Mouse (Mus musculus): ENCODE data around the gene Hs2st1.
A peak's percentile ranks its signal among the peaks of the same experiment; 100 is the strongest.

Hs2st1 gene

DNA sequence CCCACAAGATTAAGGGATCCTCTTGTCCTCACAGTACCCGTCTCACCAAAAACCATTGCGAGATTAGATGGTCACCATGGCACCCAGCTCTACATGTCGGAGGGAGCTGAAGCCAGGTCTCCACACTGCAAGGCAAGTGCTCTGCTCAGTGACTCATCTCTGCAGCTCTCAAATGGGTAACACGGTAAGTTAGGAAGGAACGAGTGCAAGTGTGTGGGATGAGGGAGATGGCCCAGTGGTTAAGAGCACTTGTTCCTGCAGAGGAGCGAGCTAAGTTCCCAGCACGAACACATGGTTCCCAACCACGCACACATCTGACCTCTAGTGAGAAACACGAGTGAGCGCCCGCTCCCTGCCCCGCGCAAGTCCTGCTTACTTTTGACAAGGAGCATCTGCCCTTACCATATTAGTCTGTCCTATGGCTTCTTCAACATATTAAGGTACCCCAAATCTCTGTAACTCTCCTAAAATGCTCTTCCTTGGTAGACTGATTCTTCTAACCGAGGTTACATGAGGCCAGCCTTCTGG lies 132.0 kb downstream of the Hs2st1 start:
- DNase-seq (ENCODE audit: low read depth, low spot score), result no peak

DNA sequence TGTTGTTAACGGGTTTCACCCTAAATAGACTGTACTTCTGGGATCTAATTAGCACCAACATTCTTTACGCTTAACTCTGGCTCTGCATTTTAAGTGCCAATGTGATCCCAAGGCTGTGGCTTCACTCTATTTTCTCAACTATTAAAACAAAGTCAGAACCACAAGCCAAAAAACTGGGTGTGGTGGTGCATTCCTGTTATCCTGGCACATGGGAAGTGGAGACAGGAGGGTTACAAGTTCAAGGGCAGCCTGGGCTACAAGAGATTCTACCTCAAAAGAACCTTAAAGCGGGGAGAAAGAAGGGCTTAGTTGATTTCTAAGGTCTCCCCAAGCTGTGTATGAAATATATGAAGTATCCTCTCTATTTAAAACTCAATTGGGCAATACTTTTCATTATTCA lies 133.9 kb downstream of the Hs2st1 start:
- DNase-seq (ENCODE audit: low read depth, low spot score), result no peak

DNA sequence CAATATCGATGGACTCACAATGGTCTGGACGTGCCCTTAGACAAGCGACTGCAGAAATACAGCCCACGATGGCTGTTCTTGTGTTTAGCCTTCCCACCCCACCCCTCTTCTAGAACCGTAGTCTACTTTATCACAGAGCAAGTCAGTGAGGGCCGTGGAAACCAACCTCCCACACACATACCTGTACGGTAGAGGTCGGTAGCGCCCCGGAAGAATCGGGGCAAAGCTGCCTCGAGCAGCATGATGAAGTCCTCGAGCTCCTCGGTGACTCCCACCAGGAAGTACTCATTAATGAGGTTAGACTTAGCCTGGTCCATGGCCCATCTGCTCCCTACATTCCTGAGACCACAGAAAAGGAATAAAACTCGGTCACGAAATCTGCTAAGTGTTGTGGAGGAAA lies 134.7 kb downstream of the Hs2st1 start:
- DNase-seq (ENCODE audit: low read depth, low spot score), result no peak

DNA sequence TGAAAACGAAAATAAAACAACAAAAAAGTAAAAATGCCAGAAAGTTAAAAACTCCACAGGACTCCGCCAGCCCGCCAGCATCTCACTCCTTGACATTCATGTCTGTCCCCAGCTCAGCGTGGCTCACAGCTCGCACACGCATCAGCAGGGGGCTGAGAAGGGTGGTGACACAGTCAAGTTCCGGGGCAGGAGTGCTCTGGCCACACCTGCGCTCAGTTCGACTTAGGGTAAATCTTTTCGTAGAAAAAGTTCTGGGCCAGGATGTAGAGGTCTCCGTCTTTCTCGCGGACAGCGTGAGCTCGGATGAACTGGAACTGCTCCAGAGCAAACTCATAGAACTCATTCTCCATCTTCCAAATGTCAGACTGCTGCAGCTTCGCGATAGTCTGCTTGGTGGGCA lies 135.7 kb downstream of the Hs2st1 start:
- DNase-seq (ENCODE audit: low read depth, low spot score), result no peak

DNA sequence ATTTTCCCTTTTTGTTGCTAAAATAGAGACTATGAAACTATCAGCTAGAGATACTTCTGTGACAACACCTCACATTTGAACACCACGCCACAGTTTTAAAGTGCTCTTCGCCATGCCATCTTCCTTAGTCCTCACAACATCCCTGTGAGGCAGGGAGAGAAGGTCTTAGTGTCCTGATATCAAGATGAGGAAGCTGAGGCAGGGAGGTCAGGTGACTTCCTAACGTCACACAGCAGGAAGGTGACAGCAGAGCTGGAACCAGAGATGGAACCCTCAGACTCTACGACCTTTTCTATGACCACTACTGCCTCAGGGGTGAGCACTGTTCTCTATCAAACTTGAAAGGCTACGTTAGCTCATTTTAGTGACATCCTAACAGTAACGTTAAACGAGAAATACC lies 136.9 kb downstream of the Hs2st1 start:
- no peak for DNase-seq (ENCODE audit: low read depth, low spot score)

DNA sequence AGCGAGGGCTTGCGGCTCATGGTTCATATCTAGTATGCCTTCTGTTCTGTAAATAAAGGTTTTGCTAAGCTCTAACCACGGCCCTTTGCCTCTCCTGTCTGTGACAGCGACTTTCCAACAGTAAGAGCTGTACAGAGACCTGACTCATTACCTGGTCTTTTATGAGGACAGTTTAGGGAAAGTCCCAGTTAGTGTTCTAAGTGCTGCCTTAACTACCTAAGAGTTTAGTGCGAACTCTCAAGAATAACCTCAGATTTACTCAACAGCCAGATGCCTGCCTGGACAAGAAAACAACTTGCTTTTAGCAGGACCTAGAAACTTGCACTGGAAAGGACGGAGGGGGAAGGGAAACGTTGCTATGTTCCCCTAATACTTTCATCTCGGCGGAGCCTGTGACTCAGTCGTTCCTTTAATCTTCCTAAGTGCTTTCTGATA lies 137.8 kb downstream of the Hs2st1 start:
- DNase-seq (ENCODE audit: low read depth, low spot score), result peak; percentile 48

DNA sequence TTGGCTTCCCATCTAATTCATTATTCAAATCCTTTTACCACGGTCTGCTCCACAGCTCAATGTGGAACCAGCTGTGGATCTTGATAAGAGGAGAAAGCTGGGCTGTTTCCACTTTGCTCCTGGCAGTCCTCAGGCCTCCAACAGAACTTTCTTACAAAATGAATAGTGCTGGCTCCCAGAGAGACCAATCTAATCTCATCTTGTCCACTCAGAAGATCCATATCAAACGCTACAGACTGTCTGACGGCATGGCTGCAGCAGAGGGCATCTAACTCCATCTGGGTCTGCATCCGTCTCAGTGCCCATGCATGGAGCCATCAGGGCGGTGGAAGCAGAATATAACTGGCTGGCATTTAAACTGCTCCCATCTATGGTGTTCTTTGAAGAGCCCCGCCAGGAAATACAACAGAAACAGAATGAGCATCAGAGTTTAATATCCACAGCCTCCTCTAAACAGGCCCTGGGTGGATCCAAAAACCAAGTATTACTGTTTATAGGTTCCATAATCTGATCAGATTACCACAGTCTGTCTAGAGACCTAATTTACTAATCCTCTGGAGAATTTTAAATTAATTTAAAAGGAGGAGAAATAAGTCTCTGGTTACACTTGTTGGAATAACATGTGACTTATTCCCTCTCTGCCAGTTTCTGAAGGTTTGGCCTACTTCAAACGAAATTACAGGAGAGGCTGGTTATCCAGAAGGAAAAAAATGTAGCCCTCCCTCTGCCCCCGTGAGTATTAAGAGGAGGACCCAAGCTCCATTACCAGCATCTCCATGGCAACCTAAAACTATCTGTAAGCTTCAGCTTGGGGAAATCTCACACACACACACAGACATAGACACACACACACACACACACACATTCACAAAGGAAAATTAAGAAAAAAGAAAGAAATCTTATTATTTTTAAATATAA lies 141.2 kb downstream of the Hs2st1 start:
- DNase-seq (ENCODE audit: low read depth, low spot score), result no peak

DNA sequence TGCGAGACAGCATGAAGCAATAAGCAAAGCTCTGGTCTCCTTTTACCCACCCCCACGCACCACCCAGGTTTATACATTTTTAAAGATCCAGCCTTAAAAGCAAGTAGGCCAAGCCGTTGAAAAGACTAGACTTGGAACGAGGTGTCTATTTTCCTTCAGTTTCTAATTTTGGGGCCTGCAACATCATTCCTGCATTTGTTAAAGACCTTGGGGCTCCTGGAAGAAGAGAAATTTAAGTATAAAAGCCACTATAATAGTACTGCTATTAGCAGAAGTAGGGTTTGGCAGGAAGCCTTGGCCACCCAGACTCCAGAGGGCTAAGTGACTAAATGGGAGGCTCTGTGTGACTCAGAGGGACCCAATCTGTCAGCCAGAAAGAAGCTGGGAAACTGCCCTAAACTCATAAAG lies 144.9 kb downstream of the Hs2st1 start:
- DNase-seq (ENCODE audit: low read depth, low spot score), result no peak

DNA sequence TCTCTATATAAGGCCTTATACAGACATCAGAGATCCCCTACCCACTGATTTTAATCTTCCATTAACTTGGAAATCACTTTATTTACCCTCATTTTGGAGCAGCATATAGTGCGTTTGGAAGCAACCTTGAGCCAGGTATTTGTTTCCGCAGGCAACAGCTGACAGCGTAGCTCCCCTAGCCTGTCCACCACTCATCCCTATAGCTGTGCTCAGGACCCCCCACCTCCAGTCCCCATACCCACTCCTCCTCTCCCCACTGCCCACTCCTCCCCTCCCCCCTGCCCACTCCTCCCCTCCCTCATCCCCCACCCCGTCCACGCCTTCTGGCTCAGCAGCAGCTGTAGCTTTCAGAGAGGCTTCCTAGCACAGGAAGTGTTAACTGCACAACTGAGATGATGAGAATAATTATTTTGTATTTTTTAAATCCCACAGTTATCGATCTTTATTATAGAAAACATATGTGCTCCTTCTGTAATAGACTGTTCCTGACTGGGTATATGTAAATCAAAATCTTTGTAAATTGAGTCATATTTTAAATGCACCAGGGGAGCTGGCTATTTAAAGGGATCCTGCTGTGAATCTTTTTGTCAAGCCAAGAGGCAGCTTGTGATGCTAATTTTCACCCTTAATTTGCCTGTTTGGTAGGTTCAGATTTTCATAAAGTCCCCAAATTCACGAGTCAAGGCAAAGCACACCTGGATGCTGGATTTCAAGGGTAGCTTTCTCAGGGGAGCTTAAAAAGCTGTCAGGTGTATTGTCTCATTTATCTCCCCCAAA lies 148.4 kb downstream of the Hs2st1 start:
- DNase-seq (ENCODE audit: low read depth, low spot score), result no peak

DNA sequence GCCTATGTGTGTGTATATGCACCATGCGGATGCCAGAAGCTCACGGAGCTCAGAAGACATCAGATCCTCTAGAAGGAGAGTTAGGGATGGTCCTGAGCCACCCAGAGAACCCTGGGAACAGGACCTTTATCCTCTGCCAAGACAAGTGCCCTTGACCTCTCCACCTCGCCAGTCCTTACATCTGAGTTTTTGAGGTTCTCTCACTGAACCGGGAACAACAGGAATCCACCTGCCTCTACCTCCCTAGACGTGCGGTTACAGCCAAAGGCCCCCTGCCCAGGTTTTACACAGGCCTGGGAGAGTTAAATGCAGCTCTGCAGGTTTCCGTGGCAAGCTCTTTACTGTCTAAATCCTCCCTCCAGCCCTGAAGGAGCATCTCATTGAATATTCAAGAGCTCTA lies 156.2 kb downstream of the Hs2st1 start:
- no peak for DNase-seq (ENCODE audit: low read depth, low spot score)

DNA sequence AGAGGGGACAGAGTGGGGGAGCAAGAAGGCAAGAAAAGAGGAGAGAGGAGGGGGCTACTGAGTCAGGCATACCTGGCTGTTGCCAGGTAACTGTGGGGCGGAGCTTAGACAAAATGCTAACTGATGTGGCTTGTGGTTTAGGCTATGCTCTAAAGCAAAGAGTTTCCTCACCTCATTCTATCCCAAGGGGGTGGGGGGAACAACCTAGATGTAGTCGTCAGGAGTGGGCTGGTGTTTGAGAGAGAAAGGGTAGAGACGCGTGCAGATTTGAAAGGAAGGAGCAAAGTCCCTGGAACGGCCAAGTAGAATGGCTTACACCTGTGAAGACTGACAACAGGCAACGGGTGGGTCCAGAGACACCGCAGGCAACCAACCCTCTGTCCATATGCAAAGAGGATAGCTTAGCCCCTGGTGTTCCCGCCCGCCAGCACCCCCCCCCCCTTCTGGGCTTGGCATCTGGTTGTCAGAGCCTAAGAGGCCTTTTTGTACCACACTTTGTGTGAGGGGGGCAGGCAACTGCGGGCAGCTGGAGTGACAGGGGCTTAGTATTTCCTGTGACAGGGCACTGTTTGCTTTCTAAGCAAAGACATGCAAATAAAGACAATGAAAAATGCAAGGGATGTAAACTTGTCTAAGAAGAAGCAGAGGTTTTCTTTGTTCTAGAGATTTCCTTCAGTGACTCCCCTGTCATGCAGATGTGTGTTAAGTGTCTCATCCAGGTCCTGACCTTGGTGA lies 157.3 kb downstream of the Hs2st1 start:
- peak; percentile 64 for DNase-seq (ENCODE audit: low read depth, low spot score)

DNA sequence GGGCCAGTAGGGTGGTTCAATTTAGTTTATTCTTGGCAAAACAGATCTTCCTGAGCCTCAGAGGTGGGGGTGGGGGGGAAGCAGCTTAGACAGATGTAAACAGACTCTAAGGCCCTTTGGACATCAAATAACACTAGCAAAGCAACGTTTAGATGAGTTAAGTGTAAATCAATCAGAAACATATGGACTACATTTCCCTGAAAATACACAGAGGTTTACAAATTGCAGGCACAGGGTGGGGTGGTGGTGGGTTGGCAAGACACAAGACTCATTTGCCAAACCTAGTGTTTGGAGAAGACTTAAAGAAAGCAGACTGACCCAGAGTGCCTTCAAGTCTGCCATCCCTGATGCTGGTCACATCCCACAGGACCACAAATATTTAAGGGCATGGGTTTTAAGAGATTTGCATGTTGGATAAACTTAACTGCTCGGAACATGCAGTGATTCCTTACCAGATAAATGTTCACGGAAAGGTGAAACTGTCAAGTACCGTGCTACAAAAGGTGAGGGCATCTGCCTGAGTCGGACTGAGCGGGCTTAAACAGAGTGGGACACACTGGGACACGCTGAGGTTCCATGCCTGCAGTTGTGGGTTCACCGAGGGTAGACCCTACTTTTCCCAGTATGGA lies 158.2 kb downstream of the Hs2st1 start:
- DNase-seq (ENCODE audit: low read depth, low spot score), result no peak

DNA sequence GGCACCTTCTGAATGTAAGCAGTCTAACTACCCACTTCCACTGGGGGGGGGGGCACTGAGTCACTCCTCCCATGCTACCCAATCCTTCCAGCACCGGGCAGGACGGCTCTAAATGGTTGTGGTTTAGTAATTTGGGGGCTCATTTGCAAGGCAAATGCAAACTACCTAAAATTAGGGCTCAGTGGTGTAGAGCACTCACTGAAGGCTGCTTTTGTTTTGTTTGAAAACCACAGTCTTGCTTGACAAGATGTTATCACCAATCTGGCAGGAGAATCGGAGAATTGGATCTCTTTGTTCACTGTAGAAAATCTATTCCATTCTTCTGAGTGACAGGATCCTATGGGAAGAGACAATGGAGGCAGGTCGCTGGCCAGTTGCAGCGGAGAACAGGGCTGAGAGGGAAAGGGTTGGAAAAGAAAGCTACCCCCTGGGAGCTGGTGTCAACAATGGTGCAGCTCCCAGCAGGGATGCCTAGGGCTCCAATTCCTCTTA lies 158.9 kb downstream of the Hs2st1 start:
- DNase-seq (ENCODE audit: low read depth, low spot score), result peak; percentile 28

DNA sequence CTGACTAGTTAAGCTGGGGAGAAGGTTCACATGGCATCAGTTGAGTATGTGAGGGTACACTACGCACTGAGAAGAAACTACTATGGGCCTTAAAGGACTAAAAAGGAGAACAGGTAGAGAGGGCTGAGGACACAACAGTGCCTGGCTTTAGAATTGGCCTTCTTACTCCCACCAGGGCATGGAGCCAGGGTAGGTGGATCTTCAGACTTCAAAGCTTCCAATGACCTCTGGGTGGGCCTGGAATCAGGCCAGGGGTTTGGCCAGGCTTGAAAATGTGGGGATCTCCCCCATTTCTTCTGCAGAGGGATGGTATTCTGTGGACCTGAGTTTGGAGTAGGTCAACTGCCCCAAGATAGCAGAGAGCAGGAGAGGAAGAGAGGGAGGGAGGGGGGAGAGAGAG lies 161.0 kb downstream of the Hs2st1 start:
- no peak for DNase-seq (ENCODE audit: low read depth, low spot score)

DNA sequence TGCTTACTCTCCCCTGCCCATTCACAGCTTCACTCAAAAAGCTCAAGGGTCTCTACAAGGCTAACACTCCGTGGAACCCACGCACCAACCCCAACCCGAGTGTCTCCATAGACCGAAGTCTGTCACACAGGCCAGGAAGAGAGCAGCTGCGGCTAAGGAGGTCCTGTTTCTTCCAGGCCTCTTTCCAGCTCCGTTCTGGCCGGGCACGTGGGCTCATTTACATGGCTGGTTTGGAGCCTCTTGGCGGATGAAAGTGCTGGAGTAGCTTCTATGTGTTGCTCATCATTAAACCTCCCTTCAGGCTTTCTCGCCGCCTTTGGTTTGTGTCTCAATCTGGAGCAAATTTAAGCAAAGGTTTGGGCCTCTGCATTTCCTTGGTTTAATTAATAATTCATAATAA lies 164.7 kb downstream of the Hs2st1 start:
- no peak for DNase-seq (ENCODE audit: low read depth, low spot score)

DNA sequence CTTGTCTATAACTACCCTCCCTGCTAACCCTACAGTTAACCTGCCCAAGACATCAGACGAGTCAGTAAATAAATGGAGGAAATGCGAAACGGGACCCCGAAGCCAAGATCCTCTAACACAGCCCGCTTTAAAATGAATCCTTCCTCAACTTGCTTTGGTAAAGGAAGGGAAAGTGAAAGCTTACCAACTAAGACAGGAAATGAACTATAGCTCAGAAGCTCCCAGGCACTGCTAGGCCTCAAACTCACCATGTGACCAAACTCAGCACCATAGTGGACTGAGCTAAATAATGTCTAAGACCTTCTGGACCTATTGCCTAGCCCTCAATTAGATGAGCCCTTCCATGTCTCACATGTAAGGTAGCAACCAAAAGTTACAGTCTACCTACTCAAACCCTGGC lies 168.7 kb downstream of the Hs2st1 start:
- peak; percentile 58 for DNase-seq (ENCODE audit: low read depth, low spot score)

DNA sequence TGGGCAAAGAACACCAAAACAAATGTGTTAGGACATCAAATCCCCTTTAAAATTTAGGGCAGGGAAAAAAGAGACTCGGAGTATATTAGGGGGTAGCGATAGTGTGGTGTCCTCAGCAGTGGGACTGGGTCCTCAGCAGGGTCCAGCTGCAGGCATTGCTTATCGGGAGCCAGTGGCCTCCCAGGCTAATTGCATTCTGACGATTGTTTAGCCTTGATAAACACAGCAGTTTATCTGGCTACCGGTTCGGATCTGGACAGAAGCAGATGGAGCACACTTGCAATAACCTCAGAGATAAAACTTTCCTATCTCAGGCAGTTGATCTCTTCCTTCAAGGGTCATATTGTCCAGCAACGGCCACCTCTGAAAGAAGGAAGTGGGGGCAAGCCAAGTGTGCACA lies 169.1 kb downstream of the Hs2st1 start:
- no peak for DNase-seq (ENCODE audit: low read depth, low spot score)

DNA sequence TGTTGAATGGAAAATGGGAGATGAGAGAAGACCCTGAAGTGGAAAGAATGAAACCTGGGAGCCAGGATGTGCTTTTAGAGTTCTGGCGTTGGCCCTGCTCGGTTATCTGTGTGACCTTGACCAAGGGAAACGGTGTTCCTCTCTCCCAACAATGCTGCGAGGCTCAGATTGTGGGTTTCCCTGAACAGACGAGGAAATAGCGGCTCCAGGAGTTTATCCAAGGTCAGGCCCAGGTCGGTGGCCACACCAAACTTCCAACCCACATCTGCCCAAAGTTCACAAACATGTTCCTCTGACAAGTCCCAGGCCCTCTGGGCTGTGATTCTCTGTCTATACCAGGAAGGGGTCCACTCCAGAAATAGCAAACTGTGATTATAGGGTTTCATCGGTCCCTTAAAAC lies 169.6 kb downstream of the Hs2st1 start:
- DNase-seq (ENCODE audit: low read depth, low spot score), result no peak

DNA sequence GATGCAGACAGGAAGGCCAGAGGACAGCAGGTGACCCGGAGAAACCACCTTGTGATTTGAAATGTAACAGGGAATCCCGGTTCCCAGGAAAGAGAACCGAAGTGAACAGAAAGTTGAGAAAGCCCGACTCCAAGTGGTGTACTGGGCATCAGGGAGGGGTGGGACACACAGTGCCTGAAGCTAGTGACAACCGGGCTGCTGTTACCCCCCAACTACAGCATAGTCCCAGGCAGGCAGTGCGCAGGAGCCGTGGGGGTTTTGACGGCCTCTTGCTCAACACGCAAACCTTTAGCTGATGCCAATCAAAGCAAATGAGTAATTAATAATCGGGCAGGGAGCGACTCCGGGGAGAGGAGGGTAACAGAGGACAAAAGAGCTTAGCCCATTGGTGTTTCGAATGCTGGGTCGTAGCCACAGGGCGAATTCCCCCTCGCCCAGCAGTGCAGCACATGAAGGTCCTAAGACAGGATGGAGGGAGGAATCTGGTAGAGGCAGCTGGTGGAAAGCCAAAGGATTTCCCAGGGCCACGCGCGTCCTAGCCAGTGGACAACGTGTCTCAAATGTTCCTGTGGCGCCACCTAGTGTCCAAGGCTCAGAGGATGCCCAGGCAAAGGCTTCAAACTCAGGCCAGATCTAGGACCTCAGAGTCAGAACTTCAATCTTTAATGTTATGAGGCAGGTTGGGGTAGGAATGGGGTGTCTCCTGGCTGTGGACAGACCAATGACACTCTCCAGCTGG lies 170.5 kb downstream of the Hs2st1 start:
- DNase-seq (ENCODE audit: low read depth, low spot score), result peak; percentile 85

DNA sequence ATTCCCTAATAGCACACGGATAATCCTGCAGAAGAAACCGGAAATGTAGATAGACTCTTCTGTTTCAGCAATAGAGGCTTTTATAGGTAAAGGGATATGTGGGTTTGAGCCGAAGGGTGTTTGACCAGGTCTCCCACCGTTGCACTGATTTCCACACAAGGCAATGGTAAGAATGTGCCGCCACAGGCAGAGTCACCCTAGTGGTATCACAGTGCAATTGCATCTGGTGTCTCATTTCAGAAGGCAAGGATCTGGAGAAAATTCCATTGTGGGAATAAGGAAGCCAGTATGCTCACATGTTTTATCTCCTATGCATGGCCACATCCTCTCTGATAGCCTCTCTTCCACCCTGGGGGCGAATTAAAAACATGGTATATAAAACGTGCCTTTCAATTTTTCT lies 171.8 kb downstream of the Hs2st1 start:
- DNase-seq (ENCODE audit: low read depth, low spot score), result no peak

DNA sequence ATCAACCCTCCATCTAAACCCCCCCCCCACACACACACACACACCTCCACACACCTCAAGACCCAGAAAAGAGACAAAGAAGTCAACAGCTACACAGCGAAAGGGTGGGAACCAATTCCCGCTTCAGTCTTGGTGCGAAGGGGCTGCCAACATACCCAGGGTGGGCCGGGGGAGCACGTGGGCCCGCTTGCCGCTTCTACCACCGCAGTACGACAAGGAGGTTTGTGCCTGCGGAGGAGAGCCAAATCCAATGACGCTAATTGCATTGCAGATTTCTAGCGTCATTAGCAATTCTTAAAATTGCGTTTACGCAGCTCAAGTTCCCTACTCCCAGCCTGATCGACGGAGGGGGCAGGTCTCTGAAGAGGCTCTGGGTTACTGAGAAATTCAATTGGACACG lies 173.5 kb downstream of the Hs2st1 start:
- DNase-seq (ENCODE audit: low read depth, low spot score), result no peak

All from CD4-positive, CD25-positive, alpha-beta regulatory T cell, adult 2 months (primary cell).